Mouse (Mus musculus) myocyte (in vitro differentiated cells): ENCODE results near the gene Usp32.

ENCODE experiments used
- CEBPB ChIP-seq: IDR thresholded peaks from 2 replicates; pipeline ENCODE4 v1.6.1; 2011; ENCODE audit warnings: mild to moderate bottlenecking, moderate library complexity; ENCODE audit not compliant: poor library complexity, insufficient read depth, severe bottlenecking
- E2F4 ChIP-seq: IDR thresholded peaks from one replicate; pipeline ENCODE4 v1.6.1; 2011; ENCODE audit warnings: mild to moderate bottlenecking, control low read depth, moderate library complexity; ENCODE audit not compliant: insufficient read depth
- MAX ChIP-seq: IDR thresholded peaks from one replicate; pipeline ENCODE4 v1.6.1; 2011; ENCODE audit warnings: low read depth, mild to moderate bottlenecking, control low read depth
- MYOD1 ChIP-seq, 3 experiments: IDR thresholded peaks; one replicate each; pipeline ENCODE4 v1.6.1; 2011; ENCODE audit warnings: control low read depth in 2 of 3, low read depth in 2 of 3, mild to moderate bottlenecking in 2 of 3, moderate library complexity in 1 of 3; ENCODE audit not compliant: insufficient read length in 2 of 3, control insufficient read depth in 1 of 3
- POLR2A ChIP-seq: IDR thresholded peaks from one replicate; pipeline ENCODE4 v1.6.1; 2011; ENCODE audit warnings: low read depth, mild to moderate bottlenecking, control low read depth, moderate library complexity; ENCODE audit not compliant: insufficient read length
- POLR2AphosphoS2 ChIP-seq: IDR thresholded peaks from one replicate; pipeline ENCODE4 v1.6.1; 2011; ENCODE audit warnings: low read depth, control low read depth; ENCODE audit not compliant: insufficient read length
- REST ChIP-seq: IDR thresholded peaks from one replicate; pipeline ENCODE4 v1.6.1; 2011; ENCODE audit warnings: mild to moderate bottlenecking, control low read depth, moderate library complexity; ENCODE audit not compliant: insufficient read depth, insufficient read length
- TCF12 ChIP-seq: IDR thresholded peaks from one replicate; pipeline ENCODE4 v1.6.1; 2011; ENCODE audit warnings: mild to moderate bottlenecking, control low read depth; ENCODE audit not compliant: poor library complexity, insufficient read depth, severe bottlenecking
- USF1 ChIP-seq: IDR thresholded peaks from one replicate; pipeline ENCODE4 v1.6.1; 2011; ENCODE audit warnings: low read depth, mild to moderate bottlenecking, control low read depth, moderate library complexity

GRCm38 (mm10) chr11:84985421-84985820, 154.5 kb downstream of the Usp32 start:
- TF ChIP-seq REST (no peak), TCF12 (no peak), POLR2AphosphoS2 (no peak), E2F4 (no peak), POLR2A (no peak), MYOD1 (IDR thresholded peaks at IDR 0.05; ENCODE audit: control insufficient read depth in 1 of 3, insufficient read length in 2 of 3, low read depth in 2 of 3) (no peak), MAX (no peak), USF1 (no peak), CEBPB (no peak)
